Mouse (Mus musculus) megakaryocyte, embryonic 14.5 days (primary cell): ENCODE results near the gene Sucla2.

ENCODE experiments used
- FLI1 ChIP-seq: IDR thresholded peaks from 2 replicates; pipeline ENCODE4 v1.6.1; 2012; ENCODE audit warnings: low read length, inconsistent platforms, mixed read lengths
- GATA1 ChIP-seq: IDR thresholded peaks from 3 replicates; pipeline ENCODE4 v1.6.1; 2012; ENCODE audit warnings: mixed read lengths, low read length, inconsistent platforms, borderline replicate concordance

- TF ChIP-seq GATA1 (no peak), FLI1 (no peak)
Observed at GRCm38 (mm10) chr14:73576336-73576735, 51.2 kb downstream of the Sucla2 start.
